Mouse (Mus musculus) erythroblast, embryonic 14.5 days (primary cell): ENCODE results near the gene Tmem98. TPM values are rescaled to one million over a fixed set of nuclear protein-coding genes. Genes with fewer than 3 reads are reported as not detected.

Experiments
- H3K27me3 ChIP-seq: 2 replicates; pipeline ENCODE4 v1.6.1; 2012; ENCODE audit warnings: inconsistent platforms; ENCODE audit not compliant: control insufficient read depth
- H3K36me3 ChIP-seq: 2 replicates; pipeline ENCODE4 v1.6.1; 2012; ENCODE audit warnings: mild to moderate bottlenecking, inconsistent platforms; ENCODE audit not compliant: control insufficient read depth
- H3K4me1 ChIP-seq: 2 replicates; pipeline ENCODE4 v1.6.1; 2012; ENCODE audit warnings: inconsistent platforms; ENCODE audit not compliant: control insufficient read depth
- H3K4me3 ChIP-seq: replicated peaks from 2 replicates; pipeline ENCODE3; 2012; ENCODE audit warnings: moderate library complexity, mild to moderate bottlenecking, inconsistent platforms
- H3K9me3 ChIP-seq: 2 replicates; pipeline ENCODE4 v1.6.1; 2012; ENCODE audit warnings: low read length, inconsistent platforms, mixed read lengths; ENCODE audit not compliant: control insufficient read depth
- GATA1 ChIP-seq: IDR thresholded peaks from 2 replicates; pipeline ENCODE4 v1.6.1; 2012; ENCODE audit warnings: low read length, inconsistent platforms, mixed read lengths
- TAL1 ChIP-seq: IDR thresholded peaks from 3 replicates; pipeline ENCODE4 v1.6.1; 2012; ENCODE audit warnings: low read length, inconsistent platforms, mixed read lengths
- polyA plus RNA-seq: library from polyadenylated mRNA; stranded (reverse); fragments of >175 nt; gene quantifications from 2 replicates; pipeline ENCODE4 v1.2.3, GENCODE M21; 2012

The Tmem98 gene
- polyA plus RNA-seq, 1 experiment: not detected

GRCm38 (mm10) chr11:80772595-80773210, 37.3 kb upstream of the Tmem98 start:
- Histone ChIP-seq H3K4me3 (no peak overlapping the region), H3K36me3 (peaks cover 2% of the 10 kb centered on the region; the same call in 1 of the 2 replicates), H3K27me3 (peaks cover 11% of the 10 kb centered on the region), H3K4me1 (peaks cover 2% of the 10 kb centered on the region; the same call in 1 of the 2 replicates), H3K9me3 (no peaks in the 10 kb centered on the region)
- no peak for TF ChIP-seq TAL1
- TF ChIP-seq GATA1: no peak

- peaks cover 28% of the 10 kb centered on the region for H3K27me3 ChIP-seq
- H3K4me3 ChIP-seq: no peak overlapping the region
- H3K4me1 ChIP-seq: peaks cover 24% of the 10 kb centered on the region
- H3K9me3 ChIP-seq: no peaks in the 10 kb centered on the region
- TF ChIP-seq TAL1: no peak
- TF ChIP-seq GATA1: no peak
- H3K36me3 ChIP-seq: peaks cover 2% of the 10 kb centered on the region; the same call in 1 of the 2 replicates
Observed at GRCm38 (mm10) chr11:80775535-80775934, 34.4 kb upstream of the Tmem98 start.

- Histone ChIP-seq H3K27me3 (peaks cover 28% of the 10 kb centered on the region), H3K9me3 (no peaks in the 10 kb centered on the region), H3K36me3 (peaks cover 2% of the 10 kb centered on the region; the same call in 1 of the 2 replicates), H3K4me1 (peaks cover 42% of the 10 kb centered on the region), H3K4me3 (no peak overlapping the region)
- no peak for TF ChIP-seq GATA1
- no peak for TF ChIP-seq TAL1
Observed at GRCm38 (mm10) chr11:80777708-80778107, 32.3 kb upstream of the Tmem98 start.

- peaks cover 26% of the 10 kb centered on the region for H3K27me3 ChIP-seq
- peaks cover 46% of the 10 kb centered on the region for H3K4me1 ChIP-seq
- no peaks in the 10 kb centered on the region for H3K36me3 ChIP-seq
- TF ChIP-seq TAL1 (no peak), GATA1 (no peak)
- no peaks in the 10 kb centered on the region for H3K9me3 ChIP-seq
- peak overlapping the region; percentile 88 for H3K4me3 ChIP-seq
Observed at GRCm38 (mm10) chr11:80778157-80778556, 31.8 kb upstream of the Tmem98 start.

GRCm38 (mm10) chr11:80778916-80779526, 31.0 kb upstream of the Tmem98 start:
- TF ChIP-seq GATA1 (no peak), TAL1 (no peak)
- Histone ChIP-seq H3K27me3 (peaks cover 26% of the 10 kb centered on the region), H3K36me3 (no peaks in the 10 kb centered on the region), H3K4me3 (peak overlapping the region; percentile 88), H3K9me3 (no peaks in the 10 kb centered on the region), H3K4me1 (peaks cover 55% of the 10 kb centered on the region)

GRCm38 (mm10) chr11:80779527-80780344, 30.2 kb upstream of the Tmem98 start, which contains the start of gene Myo1d:
Gene Myo1d (minus strand): TSS chr11:80780025.
- peaks cover 26% of the 10 kb centered on the region for H3K27me3 ChIP-seq
- TF ChIP-seq TAL1 (no peak), GATA1 (no peak)
- peak within 1 kb of the TSS; percentile 88 for H3K4me3 ChIP-seq
- peaks cover 62% of the 10 kb centered on the region for H3K4me1 ChIP-seq
- H3K9me3 ChIP-seq: no peaks in the 10 kb centered on the region
- no peaks in the 10 kb centered on the region for H3K36me3 ChIP-seq

- Histone ChIP-seq H3K36me3 (peaks cover 4% of the 10 kb centered on the region), H3K9me3 (peaks cover 3% of the 10 kb centered on the region; the same call in 1 of the 2 replicates), H3K4me1 (peaks cover 78% of the 10 kb centered on the region), H3K27me3 (peaks cover 23% of the 10 kb centered on the region), H3K4me3 (no peak overlapping the region)
- TF ChIP-seq GATA1 (no peak), TAL1 (no peak)
Observed at GRCm38 (mm10) chr11:80781535-80781934, 28.4 kb upstream of the Tmem98 start.

- Histone ChIP-seq H3K4me3 (peak overlapping the region; percentile 52), H3K27me3 (peaks cover 10% of the 10 kb centered on the region), H3K4me1 (peaks cover 79% of the 10 kb centered on the region), H3K9me3 (peaks cover 3% of the 10 kb centered on the region; the same call in 1 of the 2 replicates), H3K36me3 (peaks cover 4% of the 10 kb centered on the region)
- no peak for TF ChIP-seq TAL1
- TF ChIP-seq GATA1: no peak
Observed at GRCm38 (mm10) chr11:80783460-80783859, 26.5 kb upstream of the Tmem98 start.
